Mouse (Mus musculus) colon, adult 2 months (tissue): ENCODE results near the gene Senp3. TPM values are rescaled to one million over a fixed set of nuclear protein-coding genes. Genes with fewer than 3 reads are reported as not detected.

Experiments used
- polyA plus RNA-seq: library from polyadenylated mRNA; depleted of rRNA; stranded (reverse); fragments of >200 nt; gene quantifications from 2 replicates; pipeline ENCODE4 v1.2.3, GENCODE M21; 2012; rRNA removed

Senp3 gene
- polyA plus RNA-seq: 37.8 and 38.7 TPM in 2 replicates

GRCm38 (mm10) chr11:69681314-69682208 lies at the start of gene Senp3:
Gene Senp3, minus strand, starts transcription at chr11:69682084.

GRCm38 (mm10) chr11:69695361-69696181 lies 13.7 kb upstream of the Senp3 start, which contains the start of the genes Tnfsf12 and Tnfsfm13:
Gene Tnfsf12, minus strand, starts transcription at chr11:69695849.
Gene Tnfsfm13, minus strand, starts transcription at chr11:69696098.

GRCm38 (mm10) chr11:69685526-69686148 lies 3.8 kb upstream of the Senp3 start, which contains the start of gene Tnfsf13:
Gene Tnfsf13, minus strand, starts transcription at chr11:69685784.

GRCm38 (mm10) chr11:69672211-69672706 lies 9.6 kb downstream of the Senp3 start, which contains the start of gene Eif4a1:
Gene Eif4a1, minus strand, starts transcription at chr11:69672423.

GRCm38 (mm10) chr11:69665961-69666664 lies 15.8 kb downstream of the Senp3 start, which contains the start of gene Cd68:
Gene Cd68, minus strand, starts transcription at chr11:69666153.

GRCm38 (mm10) chr11:69662213-69662966 lies 19.5 kb downstream of the Senp3 start, which contains the start of gene Mpdu1:
Gene Mpdu1, minus strand, starts transcription at chr11:69662642.

GRCm38 (mm10) chr11:69655264-69656064 lies 26.4 kb downstream of the Senp3 start, which contains the start of gene Sox15:
Gene Sox15, plus strand, starts transcription at chr11:69655314.

GRCm38 (mm10) chr11:69632284-69633089 lies 49.4 kb downstream of the Senp3 start, which contains the start of gene Fxr2:
Gene Fxr2, plus strand, starts transcription at chr11:69632990.

Other genes starting within 250 kb of the Senp3 start
- 0.44 and 0.93 TPM in 2 replicates for gene Dnah2, start 133.0 kb downstream of the Senp3 start, polyA plus RNA-seq
- gene Efnb3, start 121.9 kb downstream of the Senp3 start, polyA plus RNA-seq: 1.1 and 1.8 TPM in 2 replicates
- gene Wrap53, start 101.8 kb downstream of the Senp3 start, polyA plus RNA-seq: 13.9 and 18.2 TPM in 2 replicates
- gene Trp53, start 101.7 kb downstream of the Senp3 start, polyA plus RNA-seq: 69.1 and 71.7 TPM in 2 replicates
- gene Atp1b2, start 76.1 kb downstream of the Senp3 start, polyA plus RNA-seq: 6.2 and 6.3 TPM in 2 replicates
- not detected in 2 replicates for gene Shbg, start 64.2 kb downstream of the Senp3 start, polyA plus RNA-seq
- 1.3 and 1.8 TPM in 2 replicates for gene Sat2, start 60.1 kb downstream of the Senp3 start, polyA plus RNA-seq
- 40.4 and 45.3 TPM in 2 replicates for gene Fxr2, start 49.1 kb downstream of the Senp3 start, polyA plus RNA-seq
- gene Sox15, start 26.8 kb downstream of the Senp3 start, polyA plus RNA-seq: not detected in 2 replicates
- gene Mpdu1, start 19.4 kb downstream of the Senp3 start, polyA plus RNA-seq: 97.9 and 102 TPM in 2 replicates
- gene Cd68, start 15.9 kb downstream of the Senp3 start, polyA plus RNA-seq: 16.9 and 23.1 TPM in 2 replicates
- 190 and 192 TPM in 2 replicates for gene Eif4a1, start 9.7 kb downstream of the Senp3 start, polyA plus RNA-seq
- 15.1 and 20.9 TPM in 2 replicates for gene Tnfsf13, start 3.7 kb upstream of the Senp3 start, polyA plus RNA-seq
- gene Tnfsf12, start 13.8 kb upstream of the Senp3 start, polyA plus RNA-seq: 26.3 and 32.5 TPM in 2 replicates
- 5.2 and 5.7 TPM in 2 replicates for gene Tnfsfm13, start 14.0 kb upstream of the Senp3 start, polyA plus RNA-seq
- gene Polr2a, start 76.6 kb upstream of the Senp3 start, polyA plus RNA-seq: 19.8 and 20.0 TPM in 2 replicates
- 0.33 TPM in 1 of 2 replicates, not detected in the other for gene Slc35g3, start 79.9 kb upstream of the Senp3 start, polyA plus RNA-seq
- gene Zbtb4, start 83.8 kb upstream of the Senp3 start, polyA plus RNA-seq: 37.2 and 40.3 TPM in 2 replicates
- 5.7 and 8.7 TPM in 2 replicates for gene Chrnb1, start 113.9 kb upstream of the Senp3 start, polyA plus RNA-seq
- gene Fgf11, start 119.8 kb upstream of the Senp3 start, polyA plus RNA-seq: 6.4 and 6.9 TPM in 2 replicates
- 45.7 and 55.0 TPM in 2 replicates for gene Tmem102, start 123.5 kb upstream of the Senp3 start, polyA plus RNA-seq
- not detected in 2 replicates for gene Gm39566, start 133.2 kb upstream of the Senp3 start, polyA plus RNA-seq
- gene Spem2, start 136.4 kb upstream of the Senp3 start, polyA plus RNA-seq: not detected in 2 replicates
- gene Spem1, start 140.1 kb upstream of the Senp3 start, polyA plus RNA-seq: 0.22 TPM in 1 of 2 replicates, not detected in the other
- gene Nlgn2, start 155.7 kb upstream of the Senp3 start, polyA plus RNA-seq: 19.8 and 19.9 TPM in 2 replicates
- gene Tmem256, start 156.4 kb upstream of the Senp3 start, polyA plus RNA-seq: 153 and 198 TPM in 2 replicates
- gene Plscr3, start 164.3 kb upstream of the Senp3 start, polyA plus RNA-seq: 55.2 and 58.3 TPM in 2 replicates
- gene Tnk1, start 176.6 kb upstream of the Senp3 start, polyA plus RNA-seq: 55.1 and 60.4 TPM in 2 replicates
- gene Tmem95, start 195.9 kb upstream of the Senp3 start, polyA plus RNA-seq: not detected in 2 replicates
- 4.0 and 4.9 TPM in 2 replicates for gene Kctd11, start 199.3 kb upstream of the Senp3 start, polyA plus RNA-seq
- 6.5 and 6.7 TPM in 2 replicates for gene Acap1, start 213.5 kb upstream of the Senp3 start, polyA plus RNA-seq
- 1.0 and 1.6 TPM in 2 replicates for gene 2810408A11Rik, start 218.9 kb upstream of the Senp3 start, polyA plus RNA-seq
- 43.3 and 44.8 TPM in 2 replicates for gene Neurl4, start 219.0 kb upstream of the Senp3 start, polyA plus RNA-seq
- gene Gps2, start 231.8 kb upstream of the Senp3 start, polyA plus RNA-seq: 75.4 and 99.4 TPM in 2 replicates
- 270 and 293 TPM in 2 replicates for gene Eif5a, start 239.9 kb upstream of the Senp3 start, polyA plus RNA-seq